Mouse (Mus musculus) neural tube, embryonic 15.5 days (tissue): ENCODE data around the gene Trim28. TPM values are rescaled to one million over a fixed set of nuclear protein-coding genes. Genes with fewer than 3 reads are reported as not detected.

Experiments
- ATAC-seq: fragments of 200-750 bp; cut with Nextera tagmentation; 2 replicates; pipeline ENCODE4 v1.8.0; 2017; ENCODE audit warnings: mild to moderate bottlenecking, moderate TSS enrichment, moderate library complexity; ENCODE audit not compliant: low FRiP score
- H3K27ac ChIP-seq: fragments of 300-500 bp; sonication (generic); replicated peaks from 2 replicates; pipeline ENCODE4 v1.5.1; 2015; ENCODE audit warnings: mild to moderate bottlenecking, inconsistent platforms
- H3K27me3 ChIP-seq: fragments of 300-500 bp; sonication (generic); replicated peaks from 2 replicates; pipeline ENCODE4 v1.6.1; 2015; ENCODE audit warnings: inconsistent platforms
- H3K36me3 ChIP-seq: fragments of 300-500 bp; sonication (generic); 2 replicates; pipeline ENCODE4 v1.6.1; 2015; ENCODE audit warnings: inconsistent platforms
- H3K4me1 ChIP-seq: fragments of 300-500 bp; sonication (generic); 2 replicates; pipeline ENCODE4 v1.6.1; 2015; ENCODE audit warnings: inconsistent platforms
- H3K4me2 ChIP-seq: fragments of 300-500 bp; sonication (generic); 2 replicates; pipeline ENCODE4 v1.6.1; 2015; ENCODE audit warnings: inconsistent platforms, mild to moderate bottlenecking, moderate library complexity
- H3K4me3 ChIP-seq: fragments of 300-500 bp; sonication (generic); replicated peaks from 2 replicates; pipeline ENCODE4 v1.5.1; 2015; ENCODE audit warnings: mild to moderate bottlenecking, inconsistent platforms
- H3K9ac ChIP-seq: fragments of 300-500 bp; sonication (generic); replicated peaks from 2 replicates; pipeline ENCODE4 v1.6.1; 2015; ENCODE audit warnings: mild to moderate bottlenecking, inconsistent platforms
- H3K9me3 ChIP-seq: fragments of 300-500 bp; sonication (generic); replicated peaks from 2 replicates; pipeline ENCODE4 v1.6.1; 2016; ENCODE audit warnings: inconsistent platforms
- WGBS: fragments of 180-500 bp; shearing (Covaris S2); methylation state at CpG from one replicate; pipeline ENCODE4 v1.1.7; 2015; ENCODE audit warnings: mixed read lengths; 5-methylcytosine and 5-hydroxymethylcytosine counted together
- polyA plus RNA-seq: library from polyadenylated mRNA; unstranded; fragments of >200 nt; fragmentation: Nextera tagmentation; extraction: Ambion mirVana; gene quantifications from 2 replicates; pipeline ENCODE4 v1.2.1, GENCODE M21; 2015

Gene Trim28
- polyA plus RNA-seq, 1 experiment from 2014 or later, result 202 TPM

GRCm38 (mm10) chr7:13036806-13037205 lies 37.9 kb downstream of the Trim28 start:
- 46% methylated on average over 4 of the region's 4 CpGs for WGBS
- H3K27ac ChIP-seq, result peak overlapping the region; percentile 100
- H3K9ac ChIP-seq, result peak overlapping the region; percentile 100
- peaks cover 56% of the 10 kb centered on the region for H3K4me1 ChIP-seq
- H3K36me3 ChIP-seq, result peaks cover 30% of the 10 kb centered on the region
- no peak for ATAC-seq
- peak overlapping the region; percentile 74 for H3K4me2 ChIP-seq
- H3K9me3 ChIP-seq, result no peaks in the 10 kb centered on the region
- peak overlapping the region; percentile 82 for H3K4me3 ChIP-seq
- H3K27me3 ChIP-seq, result peaks cover 15% of the 10 kb centered on the region

DNA sequence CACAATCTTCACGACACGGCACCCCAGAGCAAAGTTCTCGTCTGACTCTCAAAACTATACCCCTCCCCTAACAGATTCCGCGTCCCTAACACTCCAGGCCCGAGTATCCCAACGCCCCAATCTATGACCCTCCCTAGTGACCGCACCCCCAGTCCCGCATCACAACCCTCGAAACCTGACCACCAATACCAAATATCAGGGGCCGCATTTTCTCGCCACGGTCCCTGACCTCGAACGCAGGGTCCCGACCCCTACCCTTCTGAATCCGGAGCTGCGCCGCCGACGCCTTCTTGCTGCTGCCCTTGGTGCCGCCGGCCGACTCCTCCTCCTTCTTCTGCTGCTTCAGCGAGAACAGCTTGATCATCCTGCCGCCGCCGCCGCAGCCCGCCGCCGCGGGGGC lies 38.5 kb downstream of the Trim28 start:
- Histone ChIP-seq H3K27ac (peak overlapping the region; percentile 100), H3K36me3 (peaks cover 24% of the 10 kb centered on the region), H3K9me3 (no peaks in the 10 kb centered on the region), H3K4me3 (peak overlapping the region; percentile 82), H3K4me1 (peaks cover 55% of the 10 kb centered on the region), H3K4me2 (peak overlapping the region; percentile 74), H3K9ac (peak overlapping the region; percentile 100), H3K27me3 (peaks cover 21% of the 10 kb centered on the region)
- WGBS, result under 1% methylated on average over 31 of the region's 33 CpGs
- no peak for ATAC-seq

DNA sequence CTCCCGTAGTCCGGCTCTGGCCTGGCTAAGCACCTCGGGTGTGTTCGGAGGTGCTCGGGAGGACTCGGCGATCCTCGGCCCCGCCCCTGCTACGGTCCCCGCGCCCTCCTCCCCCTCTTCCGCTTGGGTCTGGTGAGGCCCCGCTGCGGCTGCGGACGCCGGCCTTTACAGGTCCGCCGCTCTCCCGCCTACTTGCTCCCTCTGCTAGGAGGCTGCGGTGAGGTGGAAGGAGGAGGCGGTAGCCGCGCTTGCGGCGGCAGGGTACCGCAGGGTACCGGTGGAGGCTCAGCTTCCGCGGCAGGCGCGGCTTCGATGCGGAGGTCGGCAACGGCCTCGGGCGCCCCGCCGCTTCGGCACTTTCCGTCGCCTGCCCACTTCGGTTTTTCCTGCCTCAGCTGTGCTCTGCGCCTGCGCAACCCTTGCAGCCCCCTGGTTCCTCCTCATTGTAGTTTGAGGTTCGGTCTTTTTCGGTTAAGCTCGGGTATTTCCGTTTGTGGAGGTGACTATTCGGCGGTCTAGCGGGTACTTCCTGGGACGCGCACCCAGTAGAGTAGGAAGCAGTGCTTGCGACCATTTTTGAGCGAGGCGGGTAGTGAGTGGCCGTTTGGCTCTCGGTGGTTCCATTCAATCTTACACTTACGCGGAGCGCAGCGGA lies 39.1 kb downstream of the Trim28 start, which contains the start of gene Ube2m:
Gene Ube2m (minus strand): TSS at position 375 of the 655 bp plus-strand sequence.
- H3K36me3 ChIP-seq, result peaks cover 18% of the 10 kb centered on the region
- H3K4me1 ChIP-seq, result peaks cover 49% of the 10 kb centered on the region
- H3K4me2 ChIP-seq, result peak within 1 kb of the TSS; percentile 74
- H3K9me3 ChIP-seq, result no peaks in the 10 kb centered on the region
- 0% methylated on average over 63 of the region's 65 CpGs for WGBS
- peak within 1 kb of the TSS; percentile 82 for H3K4me3 ChIP-seq
- peak within 1 kb of the TSS; percentile 100 for H3K9ac ChIP-seq
- H3K27ac ChIP-seq, result peak within 1 kb of the TSS; percentile 100
- peaks cover 28% of the 10 kb centered on the region for H3K27me3 ChIP-seq
- peak; percentile 90 for ATAC-seq

DNA sequence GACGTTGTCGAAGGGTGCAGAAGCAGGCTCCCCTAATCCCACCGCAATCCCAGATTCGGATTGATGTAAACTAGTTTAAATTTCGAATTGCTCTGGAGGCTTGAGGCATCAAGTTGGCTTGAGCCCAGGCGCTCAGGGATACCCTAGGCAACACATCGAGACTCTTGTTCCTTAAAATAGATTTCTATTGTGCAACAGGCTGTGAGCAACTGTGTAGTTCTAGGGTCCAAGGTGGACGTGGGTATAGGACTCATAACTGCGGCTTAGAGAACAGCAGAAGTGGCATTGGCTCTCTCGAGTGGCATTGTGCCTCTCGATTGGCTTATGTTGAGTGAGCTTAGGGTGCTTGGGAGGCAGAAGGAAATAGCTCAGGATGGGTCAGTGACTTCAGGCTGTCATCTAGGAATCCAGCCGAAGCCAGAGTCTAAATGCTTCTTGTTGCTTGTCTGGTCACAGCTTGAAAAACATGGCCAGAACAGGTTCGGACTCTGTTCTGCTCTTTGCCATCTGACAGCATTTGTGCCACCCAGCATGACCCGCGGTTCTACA lies 39.8 kb downstream of the Trim28 start:
- ATAC-seq, result no peak
- Histone ChIP-seq H3K9me3 (no peaks in the 10 kb centered on the region), H3K4me2 (peak overlapping the region; percentile 74), H3K4me1 (peaks cover 49% of the 10 kb centered on the region), H3K27me3 (peaks cover 33% of the 10 kb centered on the region), H3K9ac (peak overlapping the region; percentile 100), H3K27ac (peak overlapping the region; percentile 100), H3K36me3 (peaks cover 17% of the 10 kb centered on the region), H3K4me3 (peak overlapping the region; percentile 82)
- WGBS, result 21% methylated on average over 15 of the region's 15 CpGs

DNA sequence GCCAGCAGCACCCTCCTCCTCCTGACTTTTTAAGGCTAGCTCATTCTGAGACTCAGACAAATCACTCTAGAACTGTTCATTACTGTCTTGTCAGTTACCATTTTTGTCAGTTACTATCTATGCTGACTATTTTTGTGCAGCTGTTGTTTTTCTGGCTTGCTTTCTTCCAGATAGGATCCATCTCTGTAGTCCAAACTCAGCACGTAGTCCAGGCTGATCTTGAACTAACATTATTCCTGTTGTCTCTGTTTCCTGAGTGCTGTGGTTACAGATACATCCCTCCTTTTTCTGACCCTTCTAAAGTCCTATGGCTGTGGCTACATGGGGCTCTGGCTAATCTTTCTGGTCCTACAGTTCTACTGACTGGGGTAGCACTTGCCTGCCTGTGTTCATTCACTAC lies 40.3 kb downstream of the Trim28 start:
- H3K9me3 ChIP-seq, result no peaks in the 10 kb centered on the region
- H3K9ac ChIP-seq, result peak overlapping the region; percentile 100
- H3K4me3 ChIP-seq, result peak overlapping the region; percentile 82; the same call in 1 of the 2 replicates
- peak overlapping the region; percentile 74 for H3K4me2 ChIP-seq
- H3K27me3 ChIP-seq, result peaks cover 35% of the 10 kb centered on the region
- peaks cover 17% of the 10 kb centered on the region for H3K36me3 ChIP-seq
- ATAC-seq, result no peak
- peaks cover 49% of the 10 kb centered on the region for H3K4me1 ChIP-seq
- 91% methylated on average over 1 of the region's 1 CpGs for WGBS
- peak overlapping the region; percentile 100 for H3K27ac ChIP-seq

DNA sequence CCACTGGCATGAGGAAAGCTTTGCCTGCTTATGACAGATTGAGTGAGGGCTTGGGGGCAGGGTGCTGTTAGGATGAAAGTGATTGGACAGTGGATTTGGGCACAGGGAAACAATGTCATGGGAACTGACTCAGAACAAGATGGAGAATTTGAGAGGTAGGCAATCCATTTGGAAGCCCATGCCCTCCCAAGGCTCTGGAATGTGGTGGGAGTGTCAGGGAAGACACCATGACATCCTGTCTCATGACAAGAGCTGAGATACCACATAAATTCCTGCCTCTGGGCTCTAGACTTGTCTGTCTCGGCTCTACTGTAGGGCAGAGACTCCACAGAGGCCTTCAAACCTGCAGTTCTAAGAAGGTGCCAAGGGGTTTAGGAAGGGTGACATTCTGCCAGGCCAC lies 42.3 kb downstream of the Trim28 start:
- 76% methylated on average over 1 of the region's 1 CpGs for WGBS
- no peak for ATAC-seq

GRCm38 (mm10) chr7:13042511-13042910 lies 43.6 kb downstream of the Trim28 start:
- H3K27me3 ChIP-seq, result peaks cover 50% of the 10 kb centered on the region
- 83% methylated on average over 6 of the region's 6 CpGs for WGBS
- peaks cover 30% of the 10 kb centered on the region for H3K4me1 ChIP-seq
- no peaks in the 10 kb centered on the region for H3K36me3 ChIP-seq
- no peak overlapping the region for H3K4me2 ChIP-seq
- no peak for ATAC-seq
- H3K27ac ChIP-seq, result no peak overlapping the region
- no peak overlapping the region for H3K4me3 ChIP-seq
- H3K9ac ChIP-seq, result no peak overlapping the region
- no peaks in the 10 kb centered on the region for H3K9me3 ChIP-seq

More for the DNA sequence above, 42.3 kb downstream of the Trim28 start:
- H3K9ac ChIP-seq, result no peak overlapping the region; the same call in 1 of the 2 replicates
- peaks cover 2% of the 10 kb centered on the region for H3K36me3 ChIP-seq
- no peak overlapping the region for H3K4me3 ChIP-seq
- H3K9me3 ChIP-seq, result no peaks in the 10 kb centered on the region
- H3K27me3 ChIP-seq, result peaks cover 50% of the 10 kb centered on the region
- H3K4me2 ChIP-seq, result no peak overlapping the region
- peaks cover 39% of the 10 kb centered on the region for H3K4me1 ChIP-seq
- H3K27ac ChIP-seq, result no peak overlapping the region

DNA sequence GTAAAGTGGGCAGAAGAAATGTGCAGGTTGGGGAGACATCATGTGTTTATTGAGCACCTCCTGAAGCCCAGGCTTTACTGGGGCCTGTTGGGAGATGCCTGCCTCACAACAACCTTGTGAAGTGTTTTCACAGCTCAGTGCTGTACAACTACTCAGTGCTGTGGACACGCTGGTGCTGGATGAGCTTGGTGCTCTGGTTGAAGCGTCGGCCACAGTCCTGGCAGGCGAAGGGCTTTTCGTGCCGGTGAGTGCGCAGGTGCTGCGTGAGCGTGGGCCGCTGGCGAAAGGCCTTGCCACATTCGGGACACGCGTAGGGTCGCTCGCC lies 44.2 kb downstream of the Trim28 start:
- H3K27ac ChIP-seq, result no peak overlapping the region
- peak overlapping the region; percentile 67; the same call in 1 of the 2 replicates for H3K9ac ChIP-seq
- H3K4me2 ChIP-seq, result peak overlapping the region; percentile 97
- peak; percentile 1; the same call in 1 of the 2 replicates for ATAC-seq
- H3K4me3 ChIP-seq, result peak overlapping the region; percentile 53
- 35% methylated on average over 16 of the region's 16 CpGs for whole genome bisulfite sequencing
- H3K27me3 ChIP-seq, result peaks cover 50% of the 10 kb centered on the region
- no peaks in the 10 kb centered on the region for H3K9me3 ChIP-seq
- H3K4me1 ChIP-seq, result peaks cover 30% of the 10 kb centered on the region
- H3K36me3 ChIP-seq, result no peaks in the 10 kb centered on the region

- H3K27me3 ChIP-seq, result peaks cover 50% of the 10 kb centered on the region
- H3K27ac ChIP-seq, result peak overlapping the region; percentile 81
- H3K4me3 ChIP-seq, result peak overlapping the region; percentile 53
- H3K4me1 ChIP-seq, result peaks cover 27% of the 10 kb centered on the region
- peak overlapping the region; percentile 97 for H3K4me2 ChIP-seq
- H3K36me3 ChIP-seq, result no peaks in the 10 kb centered on the region
- peak; percentile 66 for ATAC-seq
- H3K9me3 ChIP-seq, result no peaks in the 10 kb centered on the region
- peak overlapping the region; percentile 67 for H3K9ac ChIP-seq
- WGBS, result 4% methylated on average over 88 of the region's 88 CpGs
Observed at GRCm38 (mm10) chr7:13043445-13044253, 44.7 kb downstream of the Trim28 start.

GRCm38 (mm10) chr7:13044254-13044625 lies 45.3 kb downstream of the Trim28 start:
- peaks cover 22% of the 10 kb centered on the region for H3K4me1 ChIP-seq
- peak; percentile 46 for ATAC-seq

GRCm38 (mm10) chr7:13046084-13046483 lies 47.2 kb downstream of the Trim28 start:
- no peak overlapping the region for H3K4me2 ChIP-seq
- H3K4me3 ChIP-seq, result no peak overlapping the region
- H3K4me1 ChIP-seq, result peaks cover 18% of the 10 kb centered on the region
- H3K9me3 ChIP-seq, result no peaks in the 10 kb centered on the region
- WGBS, result 17% methylated on average over 2 of the region's 2 CpGs
- peak; percentile 11; the same call in 1 of the 2 replicates for ATAC-seq
- H3K9ac ChIP-seq, result no peak overlapping the region
- H3K27ac ChIP-seq, result no peak overlapping the region
- peaks cover 42% of the 10 kb centered on the region for H3K27me3 ChIP-seq
- peaks cover 3% of the 10 kb centered on the region; the same call in 1 of the 2 replicates for H3K36me3 ChIP-seq

More at GRCm38 (mm10) chr7:13044254-13044625, 45.3 kb downstream of the Trim28 start:
- Histone ChIP-seq H3K9ac (peak overlapping the region; percentile 67), H3K27me3 (peaks cover 50% of the 10 kb centered on the region), H3K4me3 (peak overlapping the region; percentile 53), H3K27ac (peak overlapping the region; percentile 81), H3K9me3 (no peaks in the 10 kb centered on the region), H3K36me3 (no peaks in the 10 kb centered on the region), H3K4me2 (peak overlapping the region; percentile 97)
- WGBS, result 2% methylated on average over 23 of the region's 23 CpGs
